ENCODE assay signal across 9 mouse cellular contexts in the genomic region with DNA sequence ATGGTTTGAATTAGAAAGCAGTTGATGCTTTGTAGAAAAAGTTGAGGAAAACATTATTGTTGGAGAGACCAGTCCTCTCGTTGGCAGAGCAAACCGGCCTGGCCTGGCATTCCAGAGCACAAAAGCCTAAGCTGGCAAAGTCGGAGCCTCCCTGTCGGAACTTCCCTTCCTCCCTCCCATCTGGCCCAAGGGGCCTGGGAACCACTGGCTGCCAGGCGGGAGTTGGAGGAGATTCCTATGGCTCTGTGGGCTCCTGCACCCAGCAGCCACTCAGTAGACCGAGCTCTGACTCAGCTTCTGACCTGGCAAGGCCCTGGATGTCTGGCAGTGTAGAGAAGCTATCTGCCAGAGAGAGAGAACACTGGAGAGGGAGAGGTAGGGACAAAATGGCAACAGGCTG. TPM values are rescaled to one million over a fixed set of nuclear protein-coding genes. Genes with fewer than 3 reads are reported as not detected.
A peak's percentile ranks its signal among the peaks of the same experiment; 100 is the strongest.
DNase-seq lines count a peak whose midpoint lies in the region; ATAC-seq lines count a peak whose summit lies in the region.
"Had no signal": no experiment of that assay in that cellular context is flagged by ENCODE, and none has a peak within 500 bp of the region (broad histone marks: within the 10 kb centered on the region; RNA-seq: fewer than 3 reads in every experiment).

No protein-coding gene starts in this region.

- H3K27me3 ChIP-seq in midbrain, embryonic 15.5 days (replicated peaks), result no peaks in the 10 kb centered on the region

- 66% methylated on average over 6 of the region's 6 CpGs for WGBS in midbrain, embryonic 15.5 days

- no peak overlapping the region for H3K9ac ChIP-seq in midbrain, embryonic 15.5 days

- DNase-seq in adrenal gland, adult (ENCODE audit: inconsistent age in 2 of 2, low spot score in 1 of 2), result peak; percentile 66 to 77
- no peak for DNase-seq in adrenal gland, postnatal 4 days (ENCODE audit: low spot score in 2 of 2)
- peak; percentile 47 for DNase-seq in MN1 (ENCODE audit: low spot score)
- DNase-seq in frontal cortex, adult 2 months (ENCODE audit: extremely low spot score in 1 of 2, low spot score in 1 of 2), result peak; percentile 35 to 36
- DNase-seq in layer of hippocampus, postnatal 10 days (ENCODE audit: low spot score in 2 of 2), result peak; percentile 62 to 71
- no peak for DNase-seq in kidney, adult 18-20 months
- no peak for DNase-seq in kidney, postnatal 36 days

- no peak overlapping the region for H3K4me2 ChIP-seq in midbrain, embryonic 15.5 days

- no peak overlapping the region for H3K27ac ChIP-seq in midbrain, embryonic 15.5 days

- no peak for ATAC-seq in midbrain, embryonic 15.5 days (replicated peaks)

- no peak overlapping the region for H3K4me3 ChIP-seq in midbrain, embryonic 15.5 days

- no peaks in the 10 kb centered on the region for H3K9me3 ChIP-seq in midbrain, embryonic 15.5 days

- no peaks in the 10 kb centered on the region for H3K36me3 ChIP-seq in midbrain, embryonic 15.5 days (replicated peaks)

- H3K4me1 ChIP-seq in midbrain, embryonic 15.5 days, result no peaks in the 10 kb centered on the region

RNA-seq across cellular contexts. Expression of gene Lif, which starts 34.3 kb away (rescaled TPM):
- under 1 TPM; 0.76 to 0.99 TPM for total RNA-seq in adrenal gland, postnatal 4 days (2021)
- 0.36 TPM in 2 replicates for polyA plus RNA-seq in frontal cortex, adult 2 months (2012; rRNA removed)
- under 1 TPM; 0.59 to 0.71 TPM for total RNA-seq in layer of hippocampus, postnatal 10 days (2021)
- polyA plus RNA-seq in midbrain, embryonic 15.5 days (2015; fragmentation: Nextera tagmentation; extraction: Ambion mirVana), result 0.05 TPM in 1 of 2 replicates, not detected in the other
- polyA plus RNA-seq: liver, embryonic 16.5 days had no signal

RNA-seq across cellular contexts. Expression of gene Osm, which starts 55.4 kb away (rescaled TPM):
- total RNA-seq in adrenal gland, postnatal 4 days (2021), result under 1 TPM; 0.11 to 0.23 TPM
- polyA plus RNA-seq in frontal cortex, adult 2 months (2012; rRNA removed), result 0.08 and 0.18 TPM in 2 replicates
- not detected for total RNA-seq in layer of hippocampus, postnatal 10 days (2021)
- polyA plus RNA-seq in midbrain, embryonic 15.5 days (2015; fragmentation: Nextera tagmentation; extraction: Ambion mirVana), result 0.11 and 0.21 TPM in 2 replicates

Comparison
In these comparisons a context has a peak if more than half of its experiments do, and no peak if none do; other contexts are left out.
1. DNase-seq: peak in adrenal gland, adult (2 of 2), MN1 (single experiment), frontal cortex, adult 2 months (2 of 2) and layer of hippocampus, postnatal 10 days (2 of 2); none in adrenal gland, postnatal 4 days (0 of 2), kidney, adult 18-20 months (single experiment) and kidney, postnatal 36 days (0 of 2).